Mouse (Mus musculus): Measurements from ENCODE around the gene Wrb. TPM values are rescaled to one million over a fixed set of nuclear protein-coding genes. Genes with fewer than 3 reads are reported as not detected.

Gene Wrb
- total and polyA plus RNA-seq, 3 experiments: 34.5 to 58.8 (median 45.2) TPM

DNA sequence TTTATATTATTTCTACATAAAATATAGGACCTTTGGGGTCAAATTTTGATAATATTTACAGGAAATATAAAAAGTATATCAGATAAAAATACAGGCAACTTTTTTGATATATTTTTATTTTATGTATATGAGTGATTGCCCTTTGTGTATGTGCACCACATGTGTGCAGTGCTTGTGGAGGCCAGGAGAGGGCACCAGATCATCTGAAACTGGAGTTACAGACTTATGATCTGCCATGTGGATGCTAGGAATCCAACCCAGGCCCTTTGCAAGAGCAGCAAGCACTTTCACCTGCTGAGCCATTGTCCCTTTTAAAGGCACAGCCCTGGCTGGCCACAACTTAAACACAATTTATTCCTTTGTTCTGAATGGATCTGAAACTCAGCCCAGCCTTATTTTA lies 33.9 kb downstream of the Wrb start:
- DNase-seq (ENCODE audit: extremely low read depth): no peak

DNA sequence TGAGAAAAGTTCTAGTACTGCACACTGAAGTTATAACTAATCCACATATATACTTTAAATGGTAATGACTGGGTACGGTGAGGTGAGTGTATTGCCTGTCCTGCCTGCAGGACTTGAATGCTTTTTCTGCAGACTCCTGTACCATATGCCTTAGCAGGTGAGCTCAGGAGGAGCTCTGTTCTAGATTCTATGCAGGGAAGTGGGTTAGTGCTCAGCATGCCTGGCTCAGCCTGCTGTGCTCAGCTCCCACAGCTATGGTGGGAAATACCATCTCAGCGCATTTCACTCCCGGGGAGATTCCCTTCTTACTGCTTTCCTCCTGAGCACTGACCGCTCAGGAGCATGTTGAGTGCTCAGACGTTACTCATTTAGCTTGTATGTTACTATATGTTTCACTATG lies 42.4 kb downstream of the Wrb start:
- dilution Hi-C loops (cut with MboI; ENCODE audit: extremely low pct_ligation_motif_present, extremely low pct_unique_long_range_greater_than_20kb, low sequenced_read_pairs): no loop called here
- no peak overlapping the region for H3K4me3 ChIP-seq (replicated peaks in 1 of 3; ENCODE audit: low read depth in 2 of 3, low read length in 2 of 3, poor library complexity in 1 of 3)

More for the DNA sequence above, 33.9 kb downstream of the Wrb start:
- Histone ChIP-seq H3K79me2 (replicated peaks; ENCODE audit: control insufficient read depth, extremely low read depth, insufficient read depth, poor library complexity, severe bottlenecking) (no peaks in the 10 kb centered on the region), H3K4me3 (replicated peaks in 1 of 3; ENCODE audit: low read depth in 2 of 3, low read length in 2 of 3, poor library complexity in 1 of 3) (no peak overlapping the region), H3K9ac (ENCODE audit: insufficient read depth, low read depth) (no peak overlapping the region), H3K27me3 (replicated peaks) (no peaks in the 10 kb centered on the region), H3K36me3 (replicated peaks in 1 of 2; ENCODE audit: control insufficient read depth in 1 of 2, insufficient read depth in 1 of 2, low read length in 1 of 2) (no peaks in the 10 kb centered on the region), H3K4me2 (ENCODE audit: insufficient read depth, low read depth, poor library complexity, severe bottlenecking) (no peak overlapping the region), H3K4me1 (ENCODE audit: control insufficient read depth in 1 of 2, insufficient read depth in 2 of 2) (peaks cover 0 to 15% of the 10 kb centered on the region in 2 experiments; a peak in 2 of 4 replicates), H3K27ac (ENCODE audit: insufficient read depth, low read depth) (no peak overlapping the region), H3K9me3 (replicated peaks; ENCODE audit: low read length) (peaks cover 8% of the 10 kb centered on the region)
- TF ChIP-seq PAX5 (IDR thresholded peaks at IDR 0.05; ENCODE audit: low read length) (no peak), ZKSCAN1 (IDR thresholded peaks at IDR 0.05; ENCODE audit: borderline replicate concordance, low read depth, low read length) (no peak), RAD21 (IDR thresholded peaks at IDR 0.05; ENCODE audit: low read depth, low read length) (no peak; the same call in 1 of the 2 replicates), UBTF (IDR thresholded peaks at IDR 0.05; ENCODE audit: low read depth, low read length) (no peak), MAZ (IDR thresholded peaks at IDR 0.05; ENCODE audit: low read depth, low read length) (no peak), JUND (conservative IDR thresholded peaks at IDR 0.05; ENCODE audit: low read depth, low read length) (no peak), NELFE (IDR thresholded peaks at IDR 0.05; ENCODE audit: low read depth, low read length) (no peak), MEF2A (IDR thresholded peaks at IDR 0.05; ENCODE audit: borderline replicate concordance, low read depth, low read length) (no peak), SMC3 (IDR thresholded peaks at IDR 0.05; ENCODE audit: low read depth, low read length) (no peak), MXI1 (IDR thresholded peaks at IDR 0.05; ENCODE audit: low read depth, low read length) (no peak), MYC (IDR thresholded peaks at IDR 0.05; ENCODE audit: low read depth, low read length) (no peak), CTCF (conservative IDR thresholded peaks at IDR 0.05 in 1 of 2, IDR thresholded peaks at IDR 0.05 in 1 of 2; ENCODE audit: low read depth in 2 of 2, low read length in 2 of 2) (no peak; a peak in 1 of 4 replicates), ELF1 (IDR thresholded peaks at IDR 0.05; ENCODE audit: low read depth, low read length) (no peak), EP300 (IDR thresholded peaks at IDR 0.05; ENCODE audit: low read length) (no peak), ZMIZ1 (IDR thresholded peaks at IDR 0.05; ENCODE audit: low read depth, low read length) (no peak), ZC3H11A (IDR thresholded peaks at IDR 0.05; ENCODE audit: low read depth, low read length) (no peak), NRF1 (IDR thresholded peaks at IDR 0.05; ENCODE audit: low read depth, low read length) (no peak), SIN3A (IDR thresholded peaks at IDR 0.05; ENCODE audit: low read length) (no peak), BHLHE40 (IDR thresholded peaks at IDR 0.05; ENCODE audit: low read depth, low read length) (no peak), TCF12 (IDR thresholded peaks at IDR 0.05; ENCODE audit: low read depth, low read length) (no peak)
- dilution Hi-C loops (cut with MboI; ENCODE audit: extremely low pct_ligation_motif_present, extremely low pct_unique_long_range_greater_than_20kb, low sequenced_read_pairs) (no loop called here), in situ Hi-C loops (cut with MboI; ENCODE audit: low pct_ligation_motif_present, low pct_unique_long_range_greater_than_20kb, low sequenced_read_pairs) (no loop called here)

More for the DNA sequence above, 42.4 kb downstream of the Wrb start:
- in situ Hi-C loops (cut with MboI; ENCODE audit: low pct_ligation_motif_present, low pct_unique_long_range_greater_than_20kb, low sequenced_read_pairs): no loop called here
- H3K27me3 ChIP-seq (replicated peaks): peaks cover 17% of the 10 kb centered on the region
- H3K4me2 ChIP-seq (ENCODE audit: insufficient read depth, low read depth, poor library complexity, severe bottlenecking): no peak overlapping the region
- H3K27ac ChIP-seq (ENCODE audit: insufficient read depth, low read depth): no peak overlapping the region
- no peak overlapping the region for H3K9ac ChIP-seq (ENCODE audit: insufficient read depth, low read depth)
- no peak for TF ChIP-seq GABPA (IDR thresholded peaks at IDR 0.05; ENCODE audit: insufficient replicate concordance, low read depth, low read length)
- no peak for TF ChIP-seq USF2 (conservative IDR thresholded peaks at IDR 0.05; ENCODE audit: low read depth, low read length)
- no peak for TF ChIP-seq KAT2A (IDR thresholded peaks at IDR 0.05; ENCODE audit: insufficient replicate concordance, low read length)
- TF ChIP-seq POLR2AphosphoS2 (IDR thresholded peaks at IDR 0.05; ENCODE audit: low read depth, low read length): no peak
- TF ChIP-seq MYC (IDR thresholded peaks at IDR 0.05; ENCODE audit: low read depth, low read length): no peak
- no peak for TF ChIP-seq MXI1 (IDR thresholded peaks at IDR 0.05; ENCODE audit: low read depth, low read length)
- TF ChIP-seq PAX5 (IDR thresholded peaks at IDR 0.05; ENCODE audit: low read length): no peak
- no peak for TF ChIP-seq ZMIZ1 (IDR thresholded peaks at IDR 0.05; ENCODE audit: low read depth, low read length)
- TF ChIP-seq EP300 (IDR thresholded peaks at IDR 0.05; ENCODE audit: low read length): no peak
- TF ChIP-seq POLR2A (IDR thresholded peaks at IDR 0.05; ENCODE audit: low read depth, low read length): no peak
- no peak for TF ChIP-seq E2F4 (IDR thresholded peaks at IDR 0.05; ENCODE audit: insufficient replicate concordance, low read depth, low read length)
- DNase-seq (ENCODE audit: extremely low read depth): no peak
- H3K9me3 ChIP-seq (replicated peaks; ENCODE audit: low read length): peaks cover 4% of the 10 kb centered on the region
- peaks cover 0 to 2% of the 10 kb centered on the region in 2 experiments for H3K36me3 ChIP-seq (replicated peaks in 1 of 2; ENCODE audit: control insufficient read depth in 1 of 2, insufficient read depth in 1 of 2, low read length in 1 of 2)
- H3K79me2 ChIP-seq (replicated peaks; ENCODE audit: control insufficient read depth, extremely low read depth, insufficient read depth, poor library complexity, severe bottlenecking): no peaks in the 10 kb centered on the region
- H3K4me1 ChIP-seq (ENCODE audit: control insufficient read depth in 1 of 2, insufficient read depth in 2 of 2): peaks cover 0 to 7% of the 10 kb centered on the region in 2 experiments; a peak in 2 of 4 replicates
